ENCODE assay signal across 23 mouse cellular contexts in the genomic region with DNA sequence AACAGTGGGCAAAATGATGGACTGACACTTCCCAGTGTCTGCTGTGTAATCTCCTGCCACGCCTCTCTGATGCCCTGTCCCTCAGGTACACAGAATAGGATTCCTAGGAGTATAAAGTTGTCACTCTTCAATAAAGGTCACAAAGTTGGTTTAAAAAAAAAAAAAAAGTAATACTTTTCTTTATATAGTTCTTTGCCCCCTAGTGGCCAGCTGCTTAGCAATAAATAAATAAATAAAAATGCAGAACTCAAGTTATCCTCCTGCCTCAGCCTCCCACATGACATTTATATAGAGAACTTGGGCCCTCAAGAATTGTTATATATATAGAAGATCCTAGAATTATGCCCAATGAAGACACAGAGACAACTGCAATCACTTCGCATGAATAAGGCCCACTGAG. TPM values are rescaled to one million over a fixed set of nuclear protein-coding genes. Genes with fewer than 3 reads are reported as not detected.
DNase-seq lines count a peak whose midpoint lies in the region; ATAC-seq and TF ChIP-seq lines count a peak whose summit lies in the region.
"Had no signal": no experiment of that assay in that cellular context is flagged by ENCODE, and none has a peak within 500 bp of the region (broad histone marks: within the 10 kb centered on the region; RNA-seq: fewer than 3 reads in every experiment).

No protein-coding gene starts in this region.

- no peaks in the 10 kb centered on the region for H3K4me1 ChIP-seq in liver, adult 2 months (ENCODE audit: control insufficient read depth, insufficient read depth, low read length)
- no peaks in the 10 kb centered on the region for H3K4me1 ChIP-seq in liver, embryonic 12.5 days
- H3K4me1 ChIP-seq in E14TG2a.4 (replicated peaks; ENCODE audit: low read depth, low read length) = no peaks in the 10 kb centered on the region
- no peaks in the 10 kb centered on the region for H3K4me1 ChIP-seq in midbrain, embryonic 14.5 days (ENCODE audit: control insufficient read depth, insufficient read depth, low read length)
- H3K4me1 ChIP-seq: heart, embryonic 15.5 days; megakaryocyte, embryonic 14.5 days; midbrain, embryonic 15.5 days had no signal

- TF ChIP-seq CTCF in gastrocnemius, adult 2 months (IDR thresholded peaks at IDR 0.05) = peak; percentile 28; the same call in 1 of the 2 replicates
- TF ChIP-seq CTCF in liver, adult 2 months (IDR thresholded peaks at IDR 0.05; ENCODE audit: low read depth, low read length) = 0 out of 2 replicates have a peak, but pooled peaks have one; percentile 1
- TF ChIP-seq CTCF in E14TG2a.4 (conservative IDR thresholded peaks at IDR 0.05; ENCODE audit: low read length) = peak; percentile 24

- no peaks in the 10 kb centered on the region for H3K79me2 ChIP-seq in liver, adult 2 months (ENCODE audit: control insufficient read depth, insufficient read depth, low read length)

- H3K4me3 ChIP-seq in gastrocnemius, adult 2 months = no peak overlapping the region
- no peak overlapping the region for H3K4me3 ChIP-seq in liver, adult 2 months (ENCODE audit: insufficient read depth, low read depth, low read length)
- H3K4me3 ChIP-seq in liver, embryonic 12.5 days = no peak overlapping the region
- no peak overlapping the region for H3K4me3 ChIP-seq in E14TG2a.4 (replicated peaks; ENCODE audit: low read length)
- no peak overlapping the region for H3K4me3 ChIP-seq in midbrain, embryonic 14.5 days (replicated peaks; ENCODE audit: low read depth, low read length)
- H3K4me3 ChIP-seq: heart, embryonic 15.5 days; limb, embryonic 13.5 days; megakaryocyte, embryonic 14.5 days; midbrain, embryonic 15.5 days had no signal

- no peak overlapping the region for H3K27ac ChIP-seq in gastrocnemius, adult 2 months
- H3K27ac ChIP-seq in liver, adult 2 months (replicated peaks; ENCODE audit: insufficient read depth, low read depth, low read length) = no peak overlapping the region
- no peak overlapping the region for H3K27ac ChIP-seq in liver, embryonic 12.5 days
- H3K27ac ChIP-seq in midbrain, embryonic 14.5 days (replicated peaks; ENCODE audit: low read depth, low read length) = no peak overlapping the region
- H3K27ac ChIP-seq: heart, embryonic 15.5 days; limb, embryonic 13.5 days; midbrain, embryonic 15.5 days had no signal

- no peak overlapping the region for H3K4me2 ChIP-seq in liver, embryonic 12.5 days
- H3K4me2 ChIP-seq in midbrain, embryonic 14.5 days (ENCODE audit: low read length) = no peak overlapping the region
- H3K4me2 ChIP-seq: heart, embryonic 15.5 days; limb, embryonic 13.5 days; midbrain, embryonic 15.5 days had no signal

- H3K36me3 ChIP-seq in liver, adult 2 months (ENCODE audit: control insufficient read depth, insufficient read depth, low read length) = no peaks in the 10 kb centered on the region
- no peaks in the 10 kb centered on the region for H3K36me3 ChIP-seq in liver, embryonic 12.5 days
- no peaks in the 10 kb centered on the region for H3K36me3 ChIP-seq in E14TG2a.4 (ENCODE audit: insufficient read depth, low read length)
- no peaks in the 10 kb centered on the region for H3K36me3 ChIP-seq in splenic B cell, adult 2 months (ENCODE audit: control insufficient read depth, insufficient read depth, low read length, poor library complexity, severe bottlenecking)
- H3K36me3 ChIP-seq in midbrain, embryonic 14.5 days (ENCODE audit: control insufficient read depth, insufficient read depth, low read length) = no peaks in the 10 kb centered on the region
- H3K36me3 ChIP-seq: heart, embryonic 15.5 days; limb, embryonic 13.5 days; midbrain, embryonic 15.5 days had no signal

- H3K27me3 ChIP-seq in liver, adult 2 months (ENCODE audit: control insufficient read depth, insufficient read depth, low read length) = no peaks in the 10 kb centered on the region
- H3K27me3 ChIP-seq in liver, embryonic 12.5 days (replicated peaks) = no peaks in the 10 kb centered on the region
- H3K27me3 ChIP-seq in E14TG2a.4 (ENCODE audit: insufficient read depth, low read length) = no peaks in the 10 kb centered on the region
- H3K27me3 ChIP-seq in splenic B cell, adult 2 months (ENCODE audit: control insufficient read depth, insufficient read depth, low read length, poor library complexity, severe bottlenecking) = no peaks in the 10 kb centered on the region
- H3K27me3 ChIP-seq in midbrain, embryonic 14.5 days (ENCODE audit: control insufficient read depth, insufficient read depth, low read length) = no peaks in the 10 kb centered on the region
- H3K27me3 ChIP-seq: heart, embryonic 15.5 days; limb, embryonic 13.5 days; megakaryocyte, embryonic 14.5 days; midbrain, embryonic 15.5 days had no signal

- no peak overlapping the region for H3K9ac ChIP-seq in liver, adult 2 months (ENCODE audit: low read depth, low read length)
- no peak overlapping the region for H3K9ac ChIP-seq in liver, embryonic 12.5 days
- H3K9ac ChIP-seq in midbrain, embryonic 14.5 days (replicated peaks; ENCODE audit: low read length) = no peak overlapping the region
- H3K9ac ChIP-seq: heart, embryonic 15.5 days; limb, embryonic 13.5 days; liver, postnatal 0 days; midbrain, embryonic 15.5 days had no signal

- no peak for DNase-seq in gastrocnemius, adult 2 months
- DNase-seq in gastrocnemius, adult 18-20 months (ENCODE audit: low spot score) = no peak
- no peak for DNase-seq in liver, adult 2 months (ENCODE audit: extremely low read depth, low read depth, low spot score)
- peak; percentile 20 for DNase-seq in splenic B cell, adult 2 months (ENCODE audit: low read depth, low spot score)
- no peak for DNase-seq in B cell, adult 2 months
- no peak for DNase-seq in midbrain, embryonic 14.5 days
- DNase-seq: adrenal gland, adult 2 months; gastrocnemius, postnatal 10 days; heart, adult 11 months; heart, postnatal 4 days; kidney, adult 2 months; kidney, postnatal 25 days; layer of hippocampus, adult 9-11 months; liver, postnatal 0 days; lung, postnatal 14 days; thymus, postnatal 25 days had no signal

- no peak for TF ChIP-seq POLR2A in liver, adult 2 months (IDR thresholded peaks at IDR 0.05; ENCODE audit: extremely low read depth, insufficient read depth, low read length)

- no peak for ATAC-seq in liver, embryonic 12.5 days
- ATAC-seq in midbrain, embryonic 14.5 days (ENCODE audit: low FRiP score, low TSS enrichment) = no peak
- ATAC-seq: hindbrain, embryonic 16.5 days; liver, postnatal 0 days; midbrain, embryonic 15.5 days had no signal

- intact Hi-C loops in gastrocnemius, adult 2 months (cut with DNase I) = no loop called here

- no peaks in the 10 kb centered on the region for H3K9me3 ChIP-seq in liver, embryonic 12.5 days (replicated peaks)
- peaks cover 3% of the 10 kb centered on the region; the same call in 1 of the 2 replicates for H3K9me3 ChIP-seq in E14TG2a.4 (ENCODE audit: low read length)
- no peaks in the 10 kb centered on the region for H3K9me3 ChIP-seq in midbrain, embryonic 14.5 days (ENCODE audit: control insufficient read depth, low read length)
- H3K9me3 ChIP-seq: heart, embryonic 15.5 days; megakaryocyte, embryonic 14.5 days; midbrain, embryonic 15.5 days had no signal

- WGBS in liver, adult 2 months = 92% methylated on average over 2 of the region's 2 CpGs
- 69% methylated on average over 2 of the region's 2 CpGs for WGBS in liver, embryonic 12.5 days (ENCODE audit: insufficient replicate concordance)
- 97% methylated on average over 2 of the region's 2 CpGs for WGBS in midbrain, embryonic 14.5 days

RNA-seq across cellular contexts. Expression of a gene that starts 24.9 kb away (rescaled TPM):
- total RNA-seq in gastrocnemius, adult 2 months (2021) = 10 to 100 TPM; 18.5 to 24.7 TPM
- 10 to 100 TPM; 16.4 to 19.8 TPM for total RNA-seq in gastrocnemius, adult 18-20 months (2021)
- total RNA-seq in liver, adult 2 months (2014; rRNA removed) = 18.0 and 19.4 TPM in 2 replicates
- 18.8 and 19.3 TPM in 2 replicates for polyA plus RNA-seq in liver, adult 2 months (2012; rRNA removed)
- 62.8 and 66.6 TPM in 2 replicates for polyA plus RNA-seq in liver, embryonic 12.5 days (2016; fragmentation: Nextera tagmentation; extraction: Ambion mirVana)
- polyA plus RNA-seq in midbrain, embryonic 14.5 days (2014; fragmentation: Nextera tagmentation; extraction: Ambion mirVana) = 62.7 and 66.0 TPM in 2 replicates
